Mouse (Mus musculus): ENCODE data around the gene Haus2. TPM values are rescaled to one million over a fixed set of nuclear protein-coding genes. Genes with fewer than 3 reads are reported as not detected.

Gene Haus2
- polyA plus RNA-seq, 1 experiment from 2014 or later: 29.5 TPM

GRCm38 (mm10) chr2:120654693-120655092 is 45.5 kb downstream of the Haus2 start:
- ATAC-seq (ENCODE audit: insufficient number of reproducible peaks, insufficient read depth, low FRiP score, low TSS enrichment, low read depth): no peak
- H3K27me3 ChIP-seq: no peaks in the 10 kb centered on the region
- WGBS: 86% methylated on average over 2 of the region's 2 CpGs
- no peaks in the 10 kb centered on the region for H3K9me3 ChIP-seq
- no peak overlapping the region for H3K4me2 ChIP-seq
- H3K4me1 ChIP-seq: no peaks in the 10 kb centered on the region
- H3K4me3 ChIP-seq: no peak overlapping the region
- no peaks in the 10 kb centered on the region for H3K36me3 ChIP-seq
- H3K27ac ChIP-seq: no peak overlapping the region
- no peak overlapping the region for H3K9ac ChIP-seq

GRCm38 (mm10) chr2:120655905-120656304 is 46.7 kb downstream of the Haus2 start:
- ATAC-seq (ENCODE audit: insufficient number of reproducible peaks, insufficient read depth, low FRiP score, low TSS enrichment, low read depth): no peak
- Histone ChIP-seq H3K36me3 (no peaks in the 10 kb centered on the region), H3K4me1 (no peaks in the 10 kb centered on the region), H3K27ac (no peak overlapping the region), H3K9ac (no peak overlapping the region), H3K27me3 (no peaks in the 10 kb centered on the region), H3K4me2 (no peak overlapping the region), H3K4me3 (no peak overlapping the region), H3K9me3 (no peaks in the 10 kb centered on the region)
- WGBS: 90% methylated on average over 5 of the region's 5 CpGs

- WGBS: 95% methylated on average over 2 of the region's 2 CpGs
- ATAC-seq (ENCODE audit: insufficient number of reproducible peaks, insufficient read depth, low FRiP score, low TSS enrichment, low read depth): no peak
- no peak overlapping the region for H3K4me2 ChIP-seq
- no peaks in the 10 kb centered on the region for H3K27me3 ChIP-seq
- no peak overlapping the region for H3K4me3 ChIP-seq
- H3K9ac ChIP-seq: no peak overlapping the region
- no peaks in the 10 kb centered on the region for H3K4me1 ChIP-seq
- no peak overlapping the region for H3K27ac ChIP-seq
- H3K36me3 ChIP-seq: no peaks in the 10 kb centered on the region
- H3K9me3 ChIP-seq: no peaks in the 10 kb centered on the region
Observed at GRCm38 (mm10) chr2:120656711-120657110, 47.5 kb downstream of the Haus2 start.

GRCm38 (mm10) chr2:120658486-120658885 is 49.3 kb downstream of the Haus2 start:
- Histone ChIP-seq H3K27ac (no peak overlapping the region), H3K9me3 (no peaks in the 10 kb centered on the region), H3K4me2 (no peak overlapping the region), H3K4me3 (no peak overlapping the region), H3K27me3 (no peaks in the 10 kb centered on the region), H3K36me3 (no peaks in the 10 kb centered on the region), H3K4me1 (no peaks in the 10 kb centered on the region), H3K9ac (no peak overlapping the region)
- ATAC-seq (ENCODE audit: insufficient number of reproducible peaks, insufficient read depth, low FRiP score, low TSS enrichment, low read depth): no peak
- 69% methylated on average over 5 of the region's 5 CpGs for WGBS

- Histone ChIP-seq H3K9ac (no peak overlapping the region), H3K27ac (no peak overlapping the region), H3K4me1 (no peaks in the 10 kb centered on the region), H3K4me2 (no peak overlapping the region), H3K4me3 (no peak overlapping the region), H3K27me3 (no peaks in the 10 kb centered on the region), H3K9me3 (no peaks in the 10 kb centered on the region), H3K36me3 (no peaks in the 10 kb centered on the region)
- ATAC-seq (ENCODE audit: insufficient number of reproducible peaks, insufficient read depth, low FRiP score, low TSS enrichment, low read depth): no peak
Observed at GRCm38 (mm10) chr2:120659318-120659717, 50.1 kb downstream of the Haus2 start.

GRCm38 (mm10) chr2:120660486-120661078 is 51.4 kb downstream of the Haus2 start:
- no peaks in the 10 kb centered on the region for H3K4me1 ChIP-seq
- no peak for ATAC-seq (ENCODE audit: insufficient number of reproducible peaks, insufficient read depth, low FRiP score, low TSS enrichment, low read depth)
- no peak overlapping the region for H3K4me2 ChIP-seq
- no peaks in the 10 kb centered on the region for H3K9me3 ChIP-seq
- H3K4me3 ChIP-seq: no peak overlapping the region
- no peaks in the 10 kb centered on the region for H3K27me3 ChIP-seq
- H3K36me3 ChIP-seq: no peaks in the 10 kb centered on the region
- WGBS: 89% methylated on average over 5 of the region's 5 CpGs
- no peak overlapping the region for H3K9ac ChIP-seq
- no peak overlapping the region for H3K27ac ChIP-seq

- no peak overlapping the region for H3K4me2 ChIP-seq
- no peaks in the 10 kb centered on the region for H3K27me3 ChIP-seq
- no peak for ATAC-seq (ENCODE audit: insufficient number of reproducible peaks, insufficient read depth, low FRiP score, low TSS enrichment, low read depth)
- no peak overlapping the region for H3K9ac ChIP-seq
- H3K9me3 ChIP-seq: no peaks in the 10 kb centered on the region
- H3K27ac ChIP-seq: no peak overlapping the region
- no peaks in the 10 kb centered on the region for H3K4me1 ChIP-seq
- no peak overlapping the region for H3K4me3 ChIP-seq
- peaks cover 5% of the 10 kb centered on the region; the same call in 1 of the 2 replicates for H3K36me3 ChIP-seq
Observed at GRCm38 (mm10) chr2:120662766-120663165, 53.6 kb downstream of the Haus2 start.

- Histone ChIP-seq H3K4me1 (no peaks in the 10 kb centered on the region), H3K9ac (no peak overlapping the region), H3K9me3 (no peaks in the 10 kb centered on the region), H3K36me3 (peaks cover 5% of the 10 kb centered on the region; the same call in 1 of the 2 replicates), H3K4me3 (no peak overlapping the region), H3K27me3 (no peaks in the 10 kb centered on the region), H3K4me2 (no peak overlapping the region), H3K27ac (no peak overlapping the region)
- no peak for ATAC-seq (ENCODE audit: insufficient number of reproducible peaks, insufficient read depth, low FRiP score, low TSS enrichment, low read depth)
- WGBS: 69% methylated on average over 3 of the region's 3 CpGs
Observed at GRCm38 (mm10) chr2:120663491-120664154, 54.4 kb downstream of the Haus2 start.

GRCm38 (mm10) chr2:120667446-120667845 is 58.3 kb downstream of the Haus2 start:
- 85% methylated on average over 2 of the region's 2 CpGs for WGBS
- ATAC-seq (ENCODE audit: insufficient number of reproducible peaks, insufficient read depth, low FRiP score, low TSS enrichment, low read depth): no peak
- Histone ChIP-seq H3K36me3 (peaks cover 5% of the 10 kb centered on the region; the same call in 1 of the 2 replicates), H3K27ac (no peak overlapping the region), H3K27me3 (no peaks in the 10 kb centered on the region), H3K9me3 (no peaks in the 10 kb centered on the region), H3K4me2 (no peak overlapping the region), H3K9ac (no peak overlapping the region), H3K4me3 (no peak overlapping the region), H3K4me1 (no peaks in the 10 kb centered on the region)

GRCm38 (mm10) chr2:120670253-120670652 is 61.1 kb downstream of the Haus2 start:
- no peaks in the 10 kb centered on the region for H3K27me3 ChIP-seq
- no peak for ATAC-seq (ENCODE audit: insufficient number of reproducible peaks, insufficient read depth, low FRiP score, low TSS enrichment, low read depth)
- H3K4me3 ChIP-seq: no peak overlapping the region
- H3K4me1 ChIP-seq: no peaks in the 10 kb centered on the region
- no peaks in the 10 kb centered on the region for H3K9me3 ChIP-seq
- no peak overlapping the region for H3K4me2 ChIP-seq
- peaks cover 5% of the 10 kb centered on the region; the same call in 1 of the 2 replicates for H3K36me3 ChIP-seq
- no peak overlapping the region for H3K27ac ChIP-seq
- no peak overlapping the region for H3K9ac ChIP-seq
- 73% methylated on average over 2 of the region's 2 CpGs for WGBS
